In the genomic region with DNA sequence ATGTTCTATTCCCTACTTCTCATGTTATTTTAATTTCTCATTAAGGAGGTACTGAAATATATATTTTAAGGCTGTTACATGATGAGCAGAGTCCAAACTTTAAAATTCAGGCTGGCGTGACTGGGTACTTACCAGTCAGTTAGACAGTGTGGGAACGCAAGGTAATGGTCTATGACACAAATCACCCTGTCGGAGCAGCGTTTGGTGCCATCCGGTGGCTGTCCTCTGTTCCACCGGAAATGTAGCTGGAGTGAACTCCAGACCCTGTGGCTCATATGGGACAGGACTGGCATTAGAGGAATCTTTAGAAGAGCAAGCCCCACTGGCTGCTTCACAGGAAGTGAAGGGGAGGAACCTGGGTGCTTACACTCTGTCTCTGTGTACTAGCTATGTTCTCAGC, we compare ENCODE assay signal across 8 mouse cellular contexts.
DNase-seq lines count a peak whose midpoint lies in the region; ATAC-seq and TF ChIP-seq lines count a peak whose summit lies in the region.
"Had no signal": no experiment of that assay in that cellular context is flagged by ENCODE, and none has a peak within 500 bp of the region (broad histone marks: within the 10 kb centered on the region; RNA-seq: fewer than 3 reads in every experiment).

No protein-coding gene starts in this region.

- H3K9me3 ChIP-seq in kidney, embryonic 15.5 days (replicated peaks) = no peaks in the 10 kb centered on the region
- H3K9me3 ChIP-seq in kidney, embryonic 14.5 days (ENCODE audit: control insufficient read depth, low read length) = no peaks in the 10 kb centered on the region
- no peaks in the 10 kb centered on the region for H3K9me3 ChIP-seq in forebrain, embryonic 13.5 days (replicated peaks)
- H3K9me3 ChIP-seq in lung, embryonic 14.5 days (ENCODE audit: low read depth, low read length) = no peaks in the 10 kb centered on the region

- H3K4me1 ChIP-seq in kidney, embryonic 15.5 days = peaks cover 9% of the 10 kb centered on the region
- no peaks in the 10 kb centered on the region for H3K4me1 ChIP-seq in kidney, embryonic 14.5 days (ENCODE audit: control insufficient read depth, insufficient read depth, low read length)
- peaks cover 5% of the 10 kb centered on the region; the same call in 1 of the 2 replicates for H3K4me1 ChIP-seq in forebrain, embryonic 13.5 days
- H3K4me1 ChIP-seq in lung, embryonic 14.5 days (ENCODE audit: insufficient read depth) = no peaks in the 10 kb centered on the region

- H3K27me3 ChIP-seq in kidney, embryonic 15.5 days = no peaks in the 10 kb centered on the region
- no peaks in the 10 kb centered on the region for H3K27me3 ChIP-seq in kidney, embryonic 14.5 days (ENCODE audit: control insufficient read depth, insufficient read depth, low read length)
- H3K27me3 ChIP-seq in forebrain, embryonic 13.5 days = no peaks in the 10 kb centered on the region
- no peaks in the 10 kb centered on the region for H3K27me3 ChIP-seq in lung, embryonic 14.5 days (ENCODE audit: insufficient read depth, low read length)

- 21% methylated on average over 6 of the region's 6 CpGs for WGBS in kidney, embryonic 15.5 days
- WGBS in kidney, embryonic 14.5 days = 22% methylated on average over 6 of the region's 6 CpGs
- WGBS in forebrain, embryonic 13.5 days = 66% methylated on average over 6 of the region's 6 CpGs
- WGBS in lung, embryonic 14.5 days = 43% methylated on average over 6 of the region's 6 CpGs

- no peaks in the 10 kb centered on the region for H3K36me3 ChIP-seq in kidney, embryonic 15.5 days
- H3K36me3 ChIP-seq in kidney, embryonic 14.5 days (ENCODE audit: control insufficient read depth, insufficient read depth, low read length) = no peaks in the 10 kb centered on the region
- H3K36me3 ChIP-seq in forebrain, embryonic 13.5 days (ENCODE audit: poor library complexity, severe bottlenecking) = no peaks in the 10 kb centered on the region
- no peaks in the 10 kb centered on the region for H3K36me3 ChIP-seq in lung, embryonic 14.5 days (ENCODE audit: insufficient read depth)

- ATAC-seq in kidney, embryonic 15.5 days (replicated peaks; ENCODE audit: low FRiP score) = peak; percentile 36; the same call in 1 of the 2 replicates
- ATAC-seq in kidney, embryonic 14.5 days (ENCODE audit: low FRiP score, low TSS enrichment) = no peak
- ATAC-seq in forebrain, embryonic 13.5 days = 0 out of 2 replicates have a peak, but pooled peaks have one; percentile 48
- ATAC-seq in lung, embryonic 14.5 days (ENCODE audit: insufficient read depth) = no peak

- no peak overlapping the region for H3K27ac ChIP-seq in kidney, embryonic 15.5 days
- no peak overlapping the region for H3K27ac ChIP-seq in kidney, embryonic 14.5 days (ENCODE audit: low read depth, low read length)
- H3K27ac ChIP-seq in forebrain, embryonic 13.5 days = no peak overlapping the region
- H3K27ac ChIP-seq in lung, embryonic 14.5 days (ENCODE audit: low read depth) = no peak overlapping the region

- no peak overlapping the region for H3K4me3 ChIP-seq in kidney, embryonic 15.5 days (replicated peaks)
- no peak overlapping the region for H3K4me3 ChIP-seq in kidney, embryonic 14.5 days (ENCODE audit: low read length)
- H3K4me3 ChIP-seq in forebrain, embryonic 13.5 days = no peak overlapping the region
- H3K4me3 ChIP-seq in lung, embryonic 14.5 days (ENCODE audit: low read depth, low read length) = no peak overlapping the region
- H3K4me3 ChIP-seq: myocyte had no signal

- peak; percentile 56 for TF ChIP-seq CTCF in lung, embryonic 14.5 days (IDR thresholded peaks at IDR 0.05; ENCODE audit: low read depth)

- H3K4me2 ChIP-seq in kidney, embryonic 15.5 days = no peak overlapping the region
- no peak overlapping the region for H3K4me2 ChIP-seq in kidney, embryonic 14.5 days (replicated peaks; ENCODE audit: low read depth, low read length)
- no peak overlapping the region for H3K4me2 ChIP-seq in forebrain, embryonic 13.5 days
- H3K4me2 ChIP-seq in lung, embryonic 14.5 days = no peak overlapping the region

- peak; percentile 31 for DNase-seq in adrenal gland, postnatal 25 days
- DNase-seq in lung, embryonic 14.5 days = peak; percentile 60
- DNase-seq in spleen, adult 18-20 months = no peak
- DNase-seq in gastrocnemius, adult 8-10 months (ENCODE audit: low spot score in 2 of 2) = no peak

- no peak overlapping the region for H3K9ac ChIP-seq in kidney, embryonic 15.5 days
- H3K9ac ChIP-seq in kidney, embryonic 14.5 days (ENCODE audit: low read depth, low read length) = no peak overlapping the region
- no peak overlapping the region for H3K9ac ChIP-seq in forebrain, embryonic 13.5 days
- H3K9ac ChIP-seq in lung, embryonic 14.5 days = no peak overlapping the region

Comparison
In these comparisons a context has a peak if more than half of its experiments do, and no peak if none do; other contexts are left out.
1. ATAC-seq: peak in kidney, embryonic 15.5 days (single experiment) and forebrain, embryonic 13.5 days (single experiment); none in kidney, embryonic 14.5 days (single experiment) and lung, embryonic 14.5 days (single experiment).
2. DNase-seq: peak in adrenal gland, postnatal 25 days (single experiment) and lung, embryonic 14.5 days (single experiment); none in spleen, adult 18-20 months (0 of 2) and gastrocnemius, adult 8-10 months (0 of 2).